Mouse (Mus musculus): ENCODE measurements around the gene Cyp4v3.
"Not testable (repeated sequence)": the region's sequence is repeated elsewhere in the genome, so short reads cannot be mapped to it uniquely, and the experiment has no call there.

The Cyp4v3 gene

GRCm38 (mm10) chr8:45332685-45333409, at the start of gene Cyp4v3:
TSS of gene Cyp4v3 (minus strand) at chr8:45333216.
- no peak for DNase-seq (ENCODE audit: low read depth, low spot score)

- DNase-seq (ENCODE audit: low read depth, low spot score): peak; percentile 84
These were observed 48.9 kb upstream of the Cyp4v3 start, which contains the start of gene Fam149a for GRCm38 (mm10) chr8:45381963-45382347. TSS of gene Fam149a (minus strand) at chr8:45382291.

GRCm38 (mm10) chr8:45381075-45381962, 48.3 kb upstream of the Cyp4v3 start:
- DNase-seq (ENCODE audit: low read depth, low spot score): no peak

GRCm38 (mm10) chr8:45380598-45380997, 47.6 kb upstream of the Cyp4v3 start:
- no peak for DNase-seq (ENCODE audit: low read depth, low spot score)

- no peak for DNase-seq (ENCODE audit: low read depth, low spot score)
These were observed 41.1 kb upstream of the Cyp4v3 start for GRCm38 (mm10) chr8:45374071-45374470.

- no peak for DNase-seq (ENCODE audit: low read depth, low spot score)
These were observed 34.1 kb upstream of the Cyp4v3 start for GRCm38 (mm10) chr8:45367154-45367553.

- no peak for DNase-seq (ENCODE audit: low read depth, low spot score)
These were observed 30.2 kb upstream of the Cyp4v3 start for GRCm38 (mm10) chr8:45363220-45363619.

- DNase-seq (ENCODE audit: low read depth, low spot score): no peak
These were observed 29.3 kb upstream of the Cyp4v3 start for GRCm38 (mm10) chr8:45362323-45362722.

GRCm38 (mm10) chr8:45359091-45359605, 26.1 kb upstream of the Cyp4v3 start:
- DNase-seq (ENCODE audit: low read depth, low spot score): no peak

GRCm38 (mm10) chr8:45358132-45358918, 25.3 kb upstream of the Cyp4v3 start:
- DNase-seq (ENCODE audit: low read depth, low spot score): no peak

GRCm38 (mm10) chr8:45355809-45356208, 22.8 kb upstream of the Cyp4v3 start:
- no peak for DNase-seq (ENCODE audit: low read depth, low spot score)

- peak; percentile 61 for DNase-seq (ENCODE audit: low read depth, low spot score)
These were observed 12.0 kb upstream of the Cyp4v3 start for GRCm38 (mm10) chr8:45345031-45345430.

GRCm38 (mm10) chr8:45344298-45344697, 11.3 kb upstream of the Cyp4v3 start:
- DNase-seq (ENCODE audit: low read depth, low spot score): no peak

- no peak for DNase-seq (ENCODE audit: low read depth, low spot score)
These were observed 8.9 kb upstream of the Cyp4v3 start for GRCm38 (mm10) chr8:45341630-45342628.

GRCm38 (mm10) chr8:45333493-45333892, 477 bp upstream of the Cyp4v3 start:
- no peak for DNase-seq (ENCODE audit: low read depth, low spot score)

- DNase-seq (ENCODE audit: low read depth, low spot score): no peak
These were observed 2.2 kb downstream of the Cyp4v3 start for GRCm38 (mm10) chr8:45330856-45331255.

GRCm38 (mm10) chr8:45329206-45329980, 3.6 kb downstream of the Cyp4v3 start:
- DNase-seq (ENCODE audit: low read depth, low spot score): no peak

GRCm38 (mm10) chr8:45327076-45327475, 5.9 kb downstream of the Cyp4v3 start:
- not testable (repeated sequence) for DNase-seq (ENCODE audit: low read depth, low spot score)

GRCm38 (mm10) chr8:45324151-45324550, 8.9 kb downstream of the Cyp4v3 start:
- no peak for DNase-seq (ENCODE audit: low read depth, low spot score)

GRCm38 (mm10) chr8:45321365-45321764, 11.7 kb downstream of the Cyp4v3 start:
- no peak for DNase-seq (ENCODE audit: low read depth, low spot score)
